Mouse (Mus musculus): ENCODE measurements at regions not wholly inside any gene's neighbourhood (a gene's known extent, or its start where the extent isn't known, plus 50 kb on each side); places are given as distances from the start of the nearest gene placed in this dataset.

GRCm38 (mm10) chr16:77443318-77443717, 158.6 kb downstream of the Gm11146 start:
- Histone ChIP-seq H3K4me2 (no peak overlapping the region), H3K4me1 (ENCODE audit: control insufficient read depth, insufficient read depth, low read length) (peaks cover 12% of the 10 kb centered on the region; the same call in 1 of the 2 replicates), H3K27me3 (ENCODE audit: control insufficient read depth, insufficient read depth, low read length) (no peaks in the 10 kb centered on the region), H3K9ac (ENCODE audit: low read length) (no peak overlapping the region), H3K27ac (ENCODE audit: low read depth, low read length) (no peak overlapping the region), H3K4me3 (ENCODE audit: low read depth, low read length) (no peak overlapping the region), H3K36me3 (ENCODE audit: control insufficient read depth, insufficient read depth, low read length) (no peaks in the 10 kb centered on the region), H3K9me3 (ENCODE audit: control insufficient read depth, low read length) (no peaks in the 10 kb centered on the region)
- DNase-seq (ENCODE audit: low spot score, missing footprints) (no peak), ATAC-seq (ENCODE audit: low FRiP score) (no peak)
- 81% methylated on average over 5 of the region's 5 CpGs for WGBS

DNA sequence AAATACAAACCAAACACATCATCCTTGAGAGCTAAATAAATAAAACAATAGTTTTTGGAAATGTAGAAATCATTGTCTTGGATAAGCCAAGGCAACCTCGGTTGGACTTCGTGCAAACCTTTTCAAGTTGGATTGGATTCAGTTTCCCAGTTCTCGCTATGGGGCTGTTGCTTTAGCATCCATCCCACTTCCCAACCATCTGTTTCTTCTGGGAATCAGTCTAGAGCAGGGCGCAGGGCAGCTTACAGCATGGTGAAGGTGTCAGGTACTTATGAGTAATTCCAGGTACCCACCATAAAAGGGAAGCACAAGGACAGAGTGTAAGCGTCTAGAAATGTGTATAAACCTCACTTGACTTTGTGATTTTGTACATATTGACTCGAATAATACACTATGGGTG, 159.0 kb downstream of the Gm11146 start:
- Histone ChIP-seq H3K9me3 (ENCODE audit: control insufficient read depth, low read length) (no peaks in the 10 kb centered on the region), H3K36me3 (ENCODE audit: control insufficient read depth, insufficient read depth, low read length) (no peaks in the 10 kb centered on the region), H3K4me2 (no peak overlapping the region), H3K9ac (ENCODE audit: low read length) (no peak overlapping the region), H3K27ac (ENCODE audit: low read depth, low read length) (no peak overlapping the region), H3K4me3 (ENCODE audit: low read depth, low read length) (no peak overlapping the region), H3K27me3 (ENCODE audit: control insufficient read depth, insufficient read depth, low read length) (no peaks in the 10 kb centered on the region), H3K4me1 (ENCODE audit: control insufficient read depth, insufficient read depth, low read length) (peaks cover 12% of the 10 kb centered on the region; the same call in 1 of the 2 replicates)
- ATAC-seq (ENCODE audit: low FRiP score) (no peak), DNase-seq (ENCODE audit: low spot score, missing footprints) (no peak)
- 92% methylated on average over 6 of the region's 6 CpGs for WGBS

DNA sequence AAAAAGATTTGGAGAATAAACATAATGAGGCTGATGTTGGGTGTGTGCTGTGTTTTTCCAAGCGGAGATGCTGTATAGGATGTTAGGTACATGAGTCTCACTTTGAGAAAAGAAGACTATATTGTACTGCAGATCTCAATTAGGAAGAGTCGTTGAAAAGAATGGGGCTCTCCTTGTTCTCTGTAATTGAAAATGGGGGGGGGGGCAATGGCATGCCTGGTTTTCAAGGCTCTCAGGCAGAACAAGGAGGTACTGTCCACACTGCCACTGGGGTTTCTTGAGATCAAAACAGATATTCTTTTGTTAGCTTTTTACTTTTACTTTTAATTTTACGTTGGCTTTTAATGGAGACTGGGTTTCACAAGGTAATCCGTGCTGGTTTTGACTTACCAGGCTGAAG, 170.5 kb downstream of the Gm11146 start:
- ATAC-seq (ENCODE audit: low FRiP score), result peak; percentile 48; the same call in 1 of the 2 replicates

DNA sequence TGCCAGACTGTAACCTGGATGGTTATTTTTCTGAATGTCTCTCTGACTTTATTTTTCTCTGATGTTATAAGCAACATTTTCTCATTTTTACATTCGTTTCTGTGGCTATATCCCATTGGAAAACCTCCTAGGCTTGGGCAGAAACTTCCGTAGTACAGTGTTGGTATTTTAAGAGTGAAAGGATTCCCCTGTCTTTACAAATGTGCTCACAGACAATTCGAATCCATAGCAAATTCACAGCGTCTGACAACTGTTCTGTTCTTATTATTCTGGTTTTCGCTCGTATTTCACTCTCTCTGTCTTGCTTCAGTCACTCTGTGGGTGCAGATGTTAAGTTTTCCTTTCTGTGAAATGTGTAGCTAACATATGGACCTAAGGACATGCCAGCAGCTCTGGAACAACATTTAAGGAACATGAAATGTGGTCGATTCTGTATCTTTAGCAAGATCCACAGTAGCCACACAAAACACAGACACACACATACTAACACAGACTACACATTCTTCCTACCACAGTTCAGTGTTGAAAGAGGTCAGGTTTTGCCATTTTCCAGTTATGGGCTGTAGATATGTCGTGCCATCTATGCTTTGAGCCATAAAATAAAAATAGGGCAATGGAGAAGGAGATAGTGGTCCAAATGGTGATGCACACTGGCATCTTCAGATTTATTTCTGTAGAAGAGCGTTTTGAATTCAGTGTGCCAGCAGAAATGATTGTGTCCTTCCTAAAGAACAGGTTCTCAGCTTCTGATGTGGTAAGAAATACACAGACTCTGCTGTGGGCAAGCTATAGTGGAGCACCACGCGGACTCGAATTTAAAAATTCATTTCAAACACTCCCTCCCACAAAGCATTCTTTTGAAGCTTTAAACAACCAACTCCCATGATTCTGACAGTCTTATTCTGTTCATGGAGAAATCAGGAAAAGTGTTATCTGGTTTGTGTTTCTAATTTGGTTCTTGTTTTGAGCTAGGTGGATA, 179.2 kb downstream of the Gm11146 start:
- Histone ChIP-seq H3K27me3 (ENCODE audit: control insufficient read depth, insufficient read depth, low read length) (no peaks in the 10 kb centered on the region), H3K9me3 (ENCODE audit: control insufficient read depth, low read length) (no peaks in the 10 kb centered on the region), H3K27ac (ENCODE audit: low read depth, low read length) (peak overlapping the region; percentile 99), H3K36me3 (ENCODE audit: control insufficient read depth, insufficient read depth, low read length) (no peaks in the 10 kb centered on the region), H3K4me2 (peak overlapping the region; percentile 58), H3K9ac (ENCODE audit: low read length) (peak overlapping the region; percentile 84), H3K4me3 (ENCODE audit: low read depth, low read length) (peak overlapping the region; percentile 54), H3K4me1 (ENCODE audit: control insufficient read depth, insufficient read depth, low read length) (peaks cover 11% of the 10 kb centered on the region)
- peak; percentile 92 for DNase-seq (ENCODE audit: low spot score, missing footprints)
- no peak for ATAC-seq (ENCODE audit: low FRiP score)
- WGBS, result 29% methylated on average over 12 of the region's 12 CpGs

More for the DNA sequence above, 170.5 kb downstream of the Gm11146 start:
- H3K27me3 ChIP-seq (ENCODE audit: control insufficient read depth, insufficient read depth, low read length), result no peaks in the 10 kb centered on the region
- 0 out of 2 replicates have a peak, but pooled peaks cover 2% of the 10 kb centered on the region for H3K4me1 ChIP-seq (ENCODE audit: control insufficient read depth, insufficient read depth, low read length)
- no peaks in the 10 kb centered on the region for H3K9me3 ChIP-seq (ENCODE audit: control insufficient read depth, low read length)
- no peak for DNase-seq (ENCODE audit: low spot score, missing footprints)
- 75% methylated on average over 4 of the region's 4 CpGs for WGBS
- no peak overlapping the region for H3K9ac ChIP-seq (ENCODE audit: low read length)
- no peak overlapping the region for H3K4me3 ChIP-seq (ENCODE audit: low read depth, low read length)
- H3K36me3 ChIP-seq (ENCODE audit: control insufficient read depth, insufficient read depth, low read length), result no peaks in the 10 kb centered on the region
- no peak overlapping the region for H3K4me2 ChIP-seq
- peak overlapping the region; percentile 51; the same call in 1 of the 2 replicates for H3K27ac ChIP-seq (ENCODE audit: low read depth, low read length)

- ATAC-seq (ENCODE audit: low FRiP score), result peak; percentile 98
- peaks cover 11% of the 10 kb centered on the region for H3K4me1 ChIP-seq (ENCODE audit: control insufficient read depth, insufficient read depth, low read length)
- peak overlapping the region; percentile 54 for H3K4me3 ChIP-seq (ENCODE audit: low read depth, low read length)
- no peaks in the 10 kb centered on the region for H3K9me3 ChIP-seq (ENCODE audit: control insufficient read depth, low read length)
- 2% methylated on average over 10 of the region's 10 CpGs for WGBS
- H3K27ac ChIP-seq (ENCODE audit: low read depth, low read length), result peak overlapping the region; percentile 99
- no peaks in the 10 kb centered on the region for H3K27me3 ChIP-seq (ENCODE audit: control insufficient read depth, insufficient read depth, low read length)
- no peaks in the 10 kb centered on the region for H3K36me3 ChIP-seq (ENCODE audit: control insufficient read depth, insufficient read depth, low read length)
- H3K4me2 ChIP-seq, result peak overlapping the region; percentile 58
- H3K9ac ChIP-seq (ENCODE audit: low read length), result peak overlapping the region; percentile 84
- peak; percentile 97 for DNase-seq (ENCODE audit: low spot score, missing footprints)
Observed at GRCm38 (mm10) chr16:77421591-77422024, 180.3 kb downstream of the Gm11146 start.

DNA sequence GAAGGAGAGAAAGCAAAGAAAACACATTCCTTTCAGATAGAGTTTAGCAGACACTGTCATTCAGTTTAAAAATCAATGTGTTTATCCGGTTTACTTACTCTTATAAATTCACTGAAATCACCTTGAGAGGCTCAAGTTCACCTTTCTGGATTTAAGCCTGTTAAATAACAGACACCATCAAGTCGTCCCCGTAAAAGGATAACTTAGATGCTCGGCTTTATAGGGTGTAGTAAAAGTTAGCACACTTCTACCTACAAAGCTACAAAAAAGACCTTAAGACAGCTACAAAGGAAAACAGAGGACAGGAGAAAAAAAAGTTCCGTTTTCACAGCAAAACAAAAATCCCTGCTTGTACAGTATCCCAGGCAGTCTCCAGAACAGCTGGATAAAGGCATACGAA, 180.9 kb downstream of the Gm11146 start:
- Histone ChIP-seq H3K4me2 (peak overlapping the region; percentile 58), H3K27ac (ENCODE audit: low read depth, low read length) (peak overlapping the region; percentile 99), H3K4me1 (ENCODE audit: control insufficient read depth, insufficient read depth, low read length) (peaks cover 13% of the 10 kb centered on the region), H3K4me3 (ENCODE audit: low read depth, low read length) (peak overlapping the region; percentile 54), H3K9me3 (ENCODE audit: control insufficient read depth, low read length) (no peaks in the 10 kb centered on the region), H3K36me3 (ENCODE audit: control insufficient read depth, insufficient read depth, low read length) (no peaks in the 10 kb centered on the region), H3K27me3 (ENCODE audit: control insufficient read depth, insufficient read depth, low read length) (no peaks in the 10 kb centered on the region), H3K9ac (ENCODE audit: low read length) (peak overlapping the region; percentile 84)
- WGBS, result 14% methylated on average over 6 of the region's 6 CpGs
- DNase-seq (ENCODE audit: low spot score, missing footprints) (peak; percentile 93), ATAC-seq (ENCODE audit: low FRiP score) (no peak)

DNA sequence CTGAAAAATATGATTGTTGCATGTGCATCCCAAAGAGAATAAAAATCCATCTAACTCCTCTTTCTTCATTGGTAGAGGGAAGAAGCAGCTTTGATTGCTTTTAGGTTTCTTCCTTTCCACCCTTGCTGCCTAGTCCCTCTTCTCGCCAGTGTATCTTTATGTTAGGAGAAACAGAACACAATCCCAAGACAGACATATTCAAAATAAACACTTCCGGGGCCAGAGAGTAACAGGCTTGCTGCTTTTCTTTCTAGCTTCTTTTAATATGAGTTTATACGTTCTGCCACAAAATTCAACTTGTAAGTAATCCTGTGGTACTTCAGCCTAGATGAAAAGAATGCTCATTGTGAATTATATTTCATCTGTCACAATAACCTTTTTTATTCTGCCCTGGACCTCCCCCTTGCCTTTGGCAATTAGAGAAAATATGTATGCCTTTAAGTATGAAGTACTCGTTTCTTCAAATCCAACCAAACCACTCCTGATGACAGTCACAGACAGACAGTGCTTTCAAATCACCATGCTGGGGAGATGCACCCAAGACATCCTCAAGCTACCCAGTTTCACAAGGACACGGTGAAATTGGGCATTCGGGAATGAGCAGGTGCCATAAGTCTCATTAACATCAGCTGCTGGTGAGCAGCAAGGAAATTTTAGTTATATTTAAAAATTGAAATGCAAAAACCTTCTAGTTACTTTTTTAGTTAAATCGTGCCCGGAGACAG, 181.6 kb downstream of the Gm11146 start:
- Histone ChIP-seq H3K27me3 (ENCODE audit: control insufficient read depth, insufficient read depth, low read length) (no peaks in the 10 kb centered on the region), H3K4me2 (peak overlapping the region; percentile 72), H3K9ac (ENCODE audit: low read length) (peak overlapping the region; percentile 95), H3K9me3 (ENCODE audit: control insufficient read depth, low read length) (no peaks in the 10 kb centered on the region), H3K27ac (ENCODE audit: low read depth, low read length) (peak overlapping the region; percentile 99), H3K36me3 (ENCODE audit: control insufficient read depth, insufficient read depth, low read length) (no peaks in the 10 kb centered on the region), H3K4me1 (ENCODE audit: control insufficient read depth, insufficient read depth, low read length) (peaks cover 12% of the 10 kb centered on the region), H3K4me3 (ENCODE audit: low read depth, low read length) (peak overlapping the region; percentile 54)
- no peak for ATAC-seq (ENCODE audit: low FRiP score)
- 16% methylated on average over 8 of the region's 8 CpGs for WGBS
- DNase-seq (ENCODE audit: low spot score, missing footprints), result peak; percentile 93

- Histone ChIP-seq H3K9me3 (ENCODE audit: control insufficient read depth, low read length) (no peaks in the 10 kb centered on the region), H3K9ac (ENCODE audit: low read length) (peak overlapping the region; percentile 97), H3K36me3 (ENCODE audit: control insufficient read depth, insufficient read depth, low read length) (no peaks in the 10 kb centered on the region), H3K4me3 (ENCODE audit: low read depth, low read length) (peak overlapping the region; percentile 54), H3K27ac (ENCODE audit: low read depth, low read length) (peak overlapping the region; percentile 92), H3K4me1 (ENCODE audit: control insufficient read depth, insufficient read depth, low read length) (peaks cover 12% of the 10 kb centered on the region), H3K27me3 (ENCODE audit: control insufficient read depth, insufficient read depth, low read length) (no peaks in the 10 kb centered on the region), H3K4me2 (peak overlapping the region; percentile 71)
- peak; percentile 92 for DNase-seq (ENCODE audit: low spot score, missing footprints)
- no peak for ATAC-seq (ENCODE audit: low FRiP score)
- 19% methylated on average over 4 of the region's 4 CpGs for WGBS
Observed at GRCm38 (mm10) chr16:77419116-77419735, 182.7 kb downstream of the Gm11146 start.

Data from midbrain, embryonic 11.5 days (tissue).